Mouse (Mus musculus) cerebellum, adult 2 months (tissue): ENCODE measurements around the gene Nudt3. TPM values are rescaled to one million over a fixed set of nuclear protein-coding genes. Genes with fewer than 3 reads are reported as not detected.
"Not testable (repeated sequence)": the region's sequence is repeated elsewhere in the genome, so short reads cannot be mapped to it uniquely, and the experiment has no call there.

Source experiments
- DNase-seq, 2 experiments: peaks; one replicate each; pipeline ENCODE4 v3.0.0; 2021
- H3K27ac ChIP-seq: fragments of 200-500 bp; 2 replicates; pipeline ENCODE4 v1.5.1; 2012; ENCODE audit warnings: low read length, control low read depth, inconsistent platforms; ENCODE audit not compliant: insufficient read depth
- H3K27me3 ChIP-seq: fragments of 200-500 bp; 2 replicates; pipeline ENCODE4 v1.6.1; 2012; ENCODE audit warnings: inconsistent platforms, mild to moderate bottlenecking, low read length, moderate library complexity; ENCODE audit not compliant: control insufficient read depth, insufficient read depth
- H3K4me1 ChIP-seq: fragments of 200-500 bp; 2 replicates; pipeline ENCODE4 v1.6.1; 2011; ENCODE audit warnings: low read length; ENCODE audit not compliant: control insufficient read depth, insufficient read depth
- H3K4me3 ChIP-seq: fragments of 200-500 bp; replicated peaks from 2 replicates; pipeline ENCODE3; 2011; ENCODE audit warnings: mild to moderate bottlenecking, low read depth, low read length, control low read depth; ENCODE audit not compliant: insufficient read depth
- CTCF ChIP-seq: fragments of 200-500 bp; IDR thresholded peaks from 2 replicates; pipeline ENCODE4 v1.5.1; 2011; ENCODE audit warnings: low read depth, mild to moderate bottlenecking, control low read depth, low read length, moderate library complexity, borderline replicate concordance; ENCODE audit not compliant: insufficient read depth
- POLR2A ChIP-seq: fragments of 200-500 bp; IDR thresholded peaks from 2 replicates; pipeline ENCODE4 v1.6.1; 2011; ENCODE audit warnings: low read length, control low read depth, borderline replicate concordance; ENCODE audit not compliant: insufficient read depth
- WGBS: fragments of 180-500 bp; shearing (Covaris S2); methylation state at CpG from one replicate; pipeline ENCODE4 v1.1.7; 2018; 5-methylcytosine and 5-hydroxymethylcytosine counted together
- polyA plus RNA-seq: library from polyadenylated mRNA; depleted of rRNA; stranded (reverse); fragments of >200 nt; gene quantifications from 2 replicates; pipeline ENCODE4 v1.2.3, GENCODE M21; 2012

The Nudt3 gene
- polyA plus RNA-seq, 1 experiment: 366 TPM

GRCm38 (mm10) chr17:27642491-27643062 lies 19.3 kb upstream of the Nudt3 start:
- TF ChIP-seq POLR2A (peak; percentile 50; the same call in 1 of the 2 replicates), CTCF (no peak)
- Histone ChIP-seq H3K27me3 (no peaks in the 10 kb centered on the region), H3K4me3 (peak overlapping the region; percentile 48), H3K4me1 (peaks cover 54% of the 10 kb centered on the region), H3K27ac (peak overlapping the region; percentile 99)
- DNase-seq: peak; percentile 98 to 99
- 3% methylated on average over 12 of the region's 12 CpGs for WGBS

GRCm38 (mm10) chr17:27639851-27640250 lies 16.6 kb upstream of the Nudt3 start:
- peak overlapping the region; percentile 75 for H3K27ac ChIP-seq
- H3K27me3 ChIP-seq: not testable (repeated sequence)

GRCm38 (mm10) chr17:27638921-27639332 lies 15.6 kb upstream of the Nudt3 start:
- Histone ChIP-seq H3K4me3 (no peak overlapping the region), H3K27me3 (no peaks in the 10 kb centered on the region), H3K4me1 (peaks cover 46% of the 10 kb centered on the region), H3K27ac (peak overlapping the region; percentile 75)
- peak; percentile 74 to 78 for DNase-seq
- TF ChIP-seq POLR2A (no peak), CTCF (peak; percentile 54; the same call in 1 of the 2 replicates)
- 20% methylated on average over 20 of the region's 20 CpGs for WGBS

More at GRCm38 (mm10) chr17:27639851-27640250, 16.6 kb upstream of the Nudt3 start:
- peaks cover 50% of the 10 kb centered on the region for H3K4me1 ChIP-seq
- not testable (repeated sequence) for DNase-seq, H3K4me3 ChIP-seq
- 93% methylated on average over 6 of the region's 6 CpGs for WGBS

- Histone ChIP-seq H3K27ac (peak overlapping the region; percentile 63), H3K27me3 (no peaks in the 10 kb centered on the region), H3K4me3 (no peak overlapping the region), H3K4me1 (peaks cover 40% of the 10 kb centered on the region)
- 12% methylated on average over 9 of the region's 9 CpGs for WGBS
- TF ChIP-seq CTCF (no peak), POLR2A (no peak)
- peak in 1 of 2 experiments; percentile 62 for DNase-seq
These were observed 14.0 kb upstream of the Nudt3 start for GRCm38 (mm10) chr17:27637333-27637732.

- WGBS: 21% methylated on average over 18 of the region's 18 CpGs
- Histone ChIP-seq H3K27ac (peak within 1 kb of the TSS; percentile 93), H3K27me3 (no peaks in the 10 kb centered on the region), H3K4me3 (peak within 1 kb of the TSS; percentile 81), H3K4me1 (peaks cover 38% of the 10 kb centered on the region)
- peak in 1 of 2 experiments; percentile 53 for DNase-seq
- no peak for TF ChIP-seq POLR2A
- no peak for TF ChIP-seq CTCF
These were observed 13.1 kb upstream of the Nudt3 start, which contains the start of gene Rps10 for GRCm38 (mm10) chr17:27636132-27637020. Rps10 (minus strand) TSS chr17:27636669.

- Histone ChIP-seq H3K4me3 (peak overlapping the region; percentile 81), H3K4me1 (peaks cover 33% of the 10 kb centered on the region), H3K27ac (peak overlapping the region; percentile 84)
- WGBS: 35% methylated on average over 9 of the region's 9 CpGs
- H3K27me3 ChIP-seq, DNase-seq: not testable (repeated sequence)
These were observed 12.2 kb upstream of the Nudt3 start for GRCm38 (mm10) chr17:27635575-27635903.

GRCm38 (mm10) chr17:27634871-27635574 lies 11.7 kb upstream of the Nudt3 start, which contains the start of gene RPS10-NUDT3:
RPS10-NUDT3 (minus strand) TSS chr17:27635222.
- peak within 1 kb of the TSS; percentile 93 for H3K27ac ChIP-seq
- peak within 1 kb of the TSS; percentile 81 for H3K4me3 ChIP-seq
- peaks cover 33% of the 10 kb centered on the region for H3K4me1 ChIP-seq
- TF ChIP-seq CTCF (no peak), POLR2A (peak; percentile 71; the same call in 1 of the 2 replicates)
- DNase-seq: peak; percentile 90 to 93
- no peaks in the 10 kb centered on the region for H3K27me3 ChIP-seq
- under 1% methylated on average over 72 of the region's 72 CpGs for WGBS
